Mouse (Mus musculus): ENCODE data around the gene Glis1.

Gene Glis1

GRCm38 (mm10) chr4:107520816-107521215 lies 86.4 kb downstream of the Glis1 start:
- DNase-seq = peak; percentile 3

GRCm38 (mm10) chr4:107523607-107524151 lies 89.3 kb downstream of the Glis1 start:
- no peak for DNase-seq

GRCm38 (mm10) chr4:107535126-107535525 lies 100.7 kb downstream of the Glis1 start:
- peak; percentile 17 for DNase-seq

- DNase-seq = peak; percentile 3
Observed at GRCm38 (mm10) chr4:107538116-107538515, 103.7 kb downstream of the Glis1 start.

GRCm38 (mm10) chr4:107538561-107538960 lies 104.2 kb downstream of the Glis1 start:
- peak; percentile 2 for DNase-seq

- DNase-seq = no peak
Observed at GRCm38 (mm10) chr4:107539021-107539420, 104.6 kb downstream of the Glis1 start.

- DNase-seq = peak; percentile 1
Observed at GRCm38 (mm10) chr4:107541821-107542220, 107.4 kb downstream of the Glis1 start.

- DNase-seq = no peak
Observed at GRCm38 (mm10) chr4:107544843-107545242, 110.5 kb downstream of the Glis1 start.

- no peak for DNase-seq
Observed at GRCm38 (mm10) chr4:107545726-107546125, 111.3 kb downstream of the Glis1 start.

GRCm38 (mm10) chr4:107546525-107546924 lies 112.1 kb downstream of the Glis1 start:
- DNase-seq = peak; percentile 2

- DNase-seq = peak; percentile 2
Observed at GRCm38 (mm10) chr4:107550096-107550495, 115.7 kb downstream of the Glis1 start.

- DNase-seq = peak; percentile 1
Observed at GRCm38 (mm10) chr4:107550546-107550945, 116.2 kb downstream of the Glis1 start.

- peak; percentile 3 for DNase-seq
Observed at GRCm38 (mm10) chr4:107552696-107553095, 118.3 kb downstream of the Glis1 start.

- peak; percentile 1 for DNase-seq
Observed at GRCm38 (mm10) chr4:107553774-107554173, 119.4 kb downstream of the Glis1 start.

- no peak for DNase-seq
Observed at GRCm38 (mm10) chr4:107558801-107559200, 124.4 kb downstream of the Glis1 start.

GRCm38 (mm10) chr4:107561056-107561455 lies 126.7 kb downstream of the Glis1 start:
- no peak for DNase-seq

- no peak for DNase-seq
Observed at GRCm38 (mm10) chr4:107568159-107568558, 133.8 kb downstream of the Glis1 start.

GRCm38 (mm10) chr4:107568881-107569443 lies 134.6 kb downstream of the Glis1 start:
- DNase-seq = no peak

- no peak for DNase-seq
Observed at GRCm38 (mm10) chr4:107570329-107571014, 136.1 kb downstream of the Glis1 start.

GRCm38 (mm10) chr4:107575781-107576180 lies 141.4 kb downstream of the Glis1 start:
- no peak for DNase-seq

- no peak for DNase-seq
Observed at GRCm38 (mm10) chr4:107576742-107577141, 142.4 kb downstream of the Glis1 start.

GRCm38 (mm10) chr4:107577146-107577839 lies 142.9 kb downstream of the Glis1 start:
- DNase-seq = no peak

- DNase-seq = no peak
Observed at GRCm38 (mm10) chr4:107580883-107581282, 146.5 kb downstream of the Glis1 start.

- DNase-seq = no peak
Observed at GRCm38 (mm10) chr4:107586391-107586790, 152.0 kb downstream of the Glis1 start.

Measured in thymus, postnatal 4 days (tissue).